Mouse (Mus musculus): ENCODE results near the gene Wdr82. TPM values are rescaled to one million over a fixed set of nuclear protein-coding genes. Genes with fewer than 3 reads are reported as not detected.
A peak's percentile ranks its signal among the peaks of the same experiment; 100 is the strongest.

Gene Wdr82
- total and polyA plus RNA-seq, 2 experiments from 2014 or later: 32.6 to 240 TPM

GRCm38 (mm10) chr9:106209954-106210353 lies 39.2 kb downstream of the Wdr82 start:
- no peak overlapping the region for H3K4me3 ChIP-seq (ENCODE audit: low read length)
- no peak overlapping the region for H3K9ac ChIP-seq (replicated peaks; ENCODE audit: low read length)
- DNase-seq (ENCODE audit: low spot score) (no peak), ATAC-seq (no peak)
- no peak overlapping the region for H3K27ac ChIP-seq
- no peaks in the 10 kb centered on the region for H3K9me3 ChIP-seq (ENCODE audit: low read length)
- WGBS: 79% methylated on average over 4 of the region's 4 CpGs
- no peak for TF ChIP-seq CTCF (IDR thresholded peaks at IDR 0.05; ENCODE audit: low read depth)
- peaks cover 4% of the 10 kb centered on the region; the same call in 1 of the 2 replicates for H3K4me1 ChIP-seq (ENCODE audit: insufficient read depth, low read length)
- peaks cover 21% of the 10 kb centered on the region for H3K36me3 ChIP-seq (ENCODE audit: insufficient read depth, low read length)
- H3K4me2 ChIP-seq (ENCODE audit: low read depth, low read length): no peak overlapping the region
- no peaks in the 10 kb centered on the region for H3K27me3 ChIP-seq (ENCODE audit: insufficient read depth, low read length)

- H3K36me3 ChIP-seq (ENCODE audit: insufficient read depth, low read length): peaks cover 25% of the 10 kb centered on the region
- no peaks in the 10 kb centered on the region for H3K27me3 ChIP-seq (ENCODE audit: insufficient read depth, low read length)
- peak overlapping the region; percentile 37; the same call in 1 of the 2 replicates for H3K27ac ChIP-seq
- peaks cover 4% of the 10 kb centered on the region; the same call in 1 of the 2 replicates for H3K4me1 ChIP-seq (ENCODE audit: insufficient read depth, low read length)
- ATAC-seq (no peak), DNase-seq (ENCODE audit: low spot score) (no peak)
- no peak overlapping the region; the same call in 1 of the 2 replicates for H3K4me3 ChIP-seq (ENCODE audit: low read length)
- H3K9ac ChIP-seq (replicated peaks; ENCODE audit: low read length): peak overlapping the region; percentile 46
- TF ChIP-seq CTCF (IDR thresholded peaks at IDR 0.05; ENCODE audit: low read depth): no peak
- H3K4me2 ChIP-seq (ENCODE audit: low read depth, low read length): peak overlapping the region; percentile 53; the same call in 1 of the 2 replicates
- WGBS: 41% methylated on average over 9 of the region's 9 CpGs
- no peaks in the 10 kb centered on the region for H3K9me3 ChIP-seq (ENCODE audit: low read length)
Observed at GRCm38 (mm10) chr9:106210853-106211609, 40.3 kb downstream of the Wdr82 start.

- peak overlapping the region; percentile 53 for H3K4me2 ChIP-seq (ENCODE audit: low read depth, low read length)
- DNase-seq (ENCODE audit: low spot score) (peak; percentile 97), ATAC-seq (peak; percentile 89)
- WGBS: 19% methylated on average over 37 of the region's 37 CpGs
- H3K4me1 ChIP-seq (ENCODE audit: insufficient read depth, low read length): peaks cover 4% of the 10 kb centered on the region; the same call in 1 of the 2 replicates
- H3K4me3 ChIP-seq (ENCODE audit: low read length): peak overlapping the region; percentile 25
- peak overlapping the region; percentile 46 for H3K9ac ChIP-seq (replicated peaks; ENCODE audit: low read length)
- TF ChIP-seq CTCF (IDR thresholded peaks at IDR 0.05; ENCODE audit: low read depth): peak; percentile 100
- H3K9me3 ChIP-seq (ENCODE audit: low read length): no peaks in the 10 kb centered on the region
- no peaks in the 10 kb centered on the region for H3K27me3 ChIP-seq (ENCODE audit: insufficient read depth, low read length)
- H3K27ac ChIP-seq: peak overlapping the region; percentile 37; the same call in 1 of the 2 replicates
- peaks cover 25% of the 10 kb centered on the region for H3K36me3 ChIP-seq (ENCODE audit: insufficient read depth, low read length)
Observed at GRCm38 (mm10) chr9:106211680-106212593, 41.2 kb downstream of the Wdr82 start.

- no peak for TF ChIP-seq CTCF (IDR thresholded peaks at IDR 0.05; ENCODE audit: low read depth)
- ATAC-seq: no peak
- Histone ChIP-seq H3K9ac (replicated peaks; ENCODE audit: low read length) (no peak overlapping the region), H3K4me1 (ENCODE audit: insufficient read depth, low read length) (peaks cover 4% of the 10 kb centered on the region; the same call in 1 of the 2 replicates), H3K4me3 (ENCODE audit: low read length) (no peak overlapping the region), H3K9me3 (ENCODE audit: low read length) (no peaks in the 10 kb centered on the region), H3K27ac (no peak overlapping the region), H3K27me3 (ENCODE audit: insufficient read depth, low read length) (no peaks in the 10 kb centered on the region), H3K4me2 (ENCODE audit: low read depth, low read length) (no peak overlapping the region), H3K36me3 (ENCODE audit: insufficient read depth, low read length) (peaks cover 25% of the 10 kb centered on the region)
- no peak for DNase-seq (ENCODE audit: low spot score)
- 92% methylated on average over 12 of the region's 12 CpGs for WGBS
Observed at GRCm38 (mm10) chr9:106212594-106212981, 41.9 kb downstream of the Wdr82 start.

GRCm38 (mm10) chr9:106215341-106216125 lies 44.8 kb downstream of the Wdr82 start:
- Histone ChIP-seq H3K4me1 (ENCODE audit: insufficient read depth, low read length) (no peaks in the 10 kb centered on the region; the same call in 1 of the 2 replicates), H3K4me3 (ENCODE audit: low read length) (no peak overlapping the region), H3K27me3 (ENCODE audit: insufficient read depth, low read length) (no peaks in the 10 kb centered on the region), H3K27ac (no peak overlapping the region), H3K9me3 (ENCODE audit: low read length) (no peaks in the 10 kb centered on the region), H3K4me2 (ENCODE audit: low read depth, low read length) (no peak overlapping the region), H3K9ac (replicated peaks; ENCODE audit: low read length) (no peak overlapping the region), H3K36me3 (ENCODE audit: insufficient read depth, low read length) (peaks cover 25% of the 10 kb centered on the region)
- ATAC-seq (no peak), DNase-seq (ENCODE audit: low spot score) (no peak)
- peak; percentile 37 for TF ChIP-seq CTCF (IDR thresholded peaks at IDR 0.05; ENCODE audit: low read depth)
- 86% methylated on average over 6 of the region's 6 CpGs for WGBS

- Histone ChIP-seq H3K9me3 (ENCODE audit: low read length) (no peaks in the 10 kb centered on the region), H3K27ac (no peak overlapping the region), H3K4me1 (ENCODE audit: insufficient read depth, low read length) (no peaks in the 10 kb centered on the region), H3K4me3 (ENCODE audit: low read length) (no peak overlapping the region), H3K9ac (replicated peaks; ENCODE audit: low read length) (no peak overlapping the region), H3K4me2 (ENCODE audit: low read depth, low read length) (no peak overlapping the region), H3K36me3 (ENCODE audit: insufficient read depth, low read length) (peaks cover 25% of the 10 kb centered on the region), H3K27me3 (ENCODE audit: insufficient read depth, low read length) (no peaks in the 10 kb centered on the region)
- ATAC-seq (no peak), DNase-seq (ENCODE audit: low spot score) (no peak)
- TF ChIP-seq CTCF (IDR thresholded peaks at IDR 0.05; ENCODE audit: low read depth): no peak
- WGBS: 88% methylated on average over 7 of the region's 7 CpGs
Observed at GRCm38 (mm10) chr9:106216971-106217370, 46.2 kb downstream of the Wdr82 start.

Data from hindbrain, postnatal 0 days (tissue).